12 mouse cellular contexts compared by ENCODE assay signal in genomic region chr9:20663956-20664355, GRCm38 (mm10). TPM values are rescaled to one million over a fixed set of nuclear protein-coding genes. Genes with fewer than 3 reads are reported as not detected.
DNase-seq lines count a peak whose midpoint lies in the region; ATAC-seq and TF ChIP-seq lines count a peak whose summit lies in the region.
"Had no signal": no experiment of that assay in that cellular context is flagged by ENCODE, and none has a peak within 500 bp of the region (broad histone marks: within the 10 kb centered on the region; RNA-seq: fewer than 3 reads in every experiment).

No protein-coding gene starts in this region.

- no peak overlapping the region for H3K9ac ChIP-seq in forebrain, postnatal 0 days
- peak overlapping the region; percentile 39; the same call in 1 of the 2 replicates for H3K9ac ChIP-seq in midbrain, postnatal 0 days (replicated peaks; ENCODE audit: low read length, poor library complexity, severe bottlenecking)
- H3K9ac ChIP-seq: stomach, embryonic 15.5 days had no signal

- ATAC-seq in forebrain, postnatal 0 days, result peak; percentile 58
- ATAC-seq in midbrain, postnatal 0 days (ENCODE audit: low FRiP score), result peak; percentile 55
- no peak for ATAC-seq in megakaryocyte progenitor cell, adult 5-6 weeks (replicated peaks; ENCODE audit: poor library complexity)

- peaks cover 63% of the 10 kb centered on the region for H3K36me3 ChIP-seq in forebrain, postnatal 0 days (ENCODE audit: insufficient read depth)
- H3K36me3 ChIP-seq in midbrain, postnatal 0 days (ENCODE audit: insufficient read depth, low read length), result peaks cover 38% of the 10 kb centered on the region

- no peak overlapping the region for H3K4me2 ChIP-seq in forebrain, postnatal 0 days (ENCODE audit: low read depth)
- H3K4me2 ChIP-seq in midbrain, postnatal 0 days (ENCODE audit: low read depth, low read length, poor library complexity, severe bottlenecking), result no peak overlapping the region
- H3K4me2 ChIP-seq: stomach, embryonic 15.5 days had no signal

- no peaks in the 10 kb centered on the region for H3K9me3 ChIP-seq in forebrain, postnatal 0 days (ENCODE audit: low read length)
- H3K9me3 ChIP-seq in midbrain, postnatal 0 days (ENCODE audit: low read length), result no peaks in the 10 kb centered on the region
- H3K9me3 ChIP-seq: stomach, embryonic 15.5 days had no signal

- no peak overlapping the region for H3K4me3 ChIP-seq in forebrain, postnatal 0 days (ENCODE audit: low read depth, low read length)
- H3K4me3 ChIP-seq in midbrain, postnatal 0 days (ENCODE audit: low read depth, low read length), result no peak overlapping the region
- H3K4me3 ChIP-seq: stomach, embryonic 15.5 days had no signal

- peak; percentile 34 to 38 for DNase-seq in cerebellum, postnatal 10 days
- DNase-seq in cerebellum, adult 9-10 months, result no peak
- no peak for DNase-seq in forebrain, postnatal 0 days
- peak; percentile 54 to 59 for DNase-seq in layer of hippocampus, postnatal 10 days (ENCODE audit: low spot score in 2 of 2)
- DNase-seq in midbrain, postnatal 0 days (ENCODE audit: low spot score), result peak; percentile 77
- DNase-seq in cerebellum, adult 11 months, result no peak
- no peak for DNase-seq in ovary, postnatal 36 days (ENCODE audit: low spot score)
- DNase-seq: adrenal gland, postnatal 25 days; gastrocnemius, postnatal 10 days; lung, postnatal 10 days had no signal

- TF ChIP-seq CTCF in forebrain, postnatal 0 days (IDR thresholded peaks at IDR 0.05; ENCODE audit: low read depth), result no peak
- TF ChIP-seq CTCF in midbrain, postnatal 0 days (IDR thresholded peaks at IDR 0.05), result no peak

- 51% methylated on average over 2 of the region's 2 CpGs for WGBS in forebrain, postnatal 0 days
- WGBS in midbrain, postnatal 0 days, result 53% methylated on average over 2 of the region's 2 CpGs

- 0 out of 2 replicates have a peak, but pooled peaks cover 4% of the 10 kb centered on the region for H3K4me1 ChIP-seq in forebrain, postnatal 0 days (ENCODE audit: insufficient read depth)
- peaks cover 2% of the 10 kb centered on the region; the same call in 1 of the 2 replicates for H3K4me1 ChIP-seq in midbrain, postnatal 0 days (ENCODE audit: insufficient read depth, low read length)
- H3K4me1 ChIP-seq: stomach, embryonic 15.5 days had no signal

- H3K27ac ChIP-seq in forebrain, postnatal 0 days (ENCODE audit: low read depth, low read length), result peak overlapping the region; percentile 66
- H3K27ac ChIP-seq in midbrain, postnatal 0 days (ENCODE audit: low read depth, low read length), result peak overlapping the region; percentile 63
- H3K27ac ChIP-seq: stomach, embryonic 15.5 days had no signal

- no peaks in the 10 kb centered on the region for H3K27me3 ChIP-seq in forebrain, postnatal 0 days (ENCODE audit: insufficient read depth, low read length)
- no peaks in the 10 kb centered on the region for H3K27me3 ChIP-seq in midbrain, postnatal 0 days (ENCODE audit: insufficient read depth, low read length)
- H3K27me3 ChIP-seq: stomach, embryonic 15.5 days had no signal

RNA-seq across cellular contexts. Expression of gene Pin1, which starts 12.1 kb away (rescaled TPM):
- 38.8 and 46.6 TPM in 2 replicates for total RNA-seq in forebrain, postnatal 0 days (2014; rRNA removed)
- 62.0 and 76.0 TPM in 2 replicates for polyA plus RNA-seq in forebrain, postnatal 0 days (2015; fragmentation: Nextera tagmentation; extraction: Ambion mirVana)
- total RNA-seq in layer of hippocampus, postnatal 10 days (2021), result 10 to 100 TPM; 31.7 to 32.6 TPM
- 31.9 and 32.0 TPM in 2 replicates for total RNA-seq in midbrain, postnatal 0 days (2014; rRNA removed)
- 60.3 and 67.1 TPM in 2 replicates for polyA plus RNA-seq in midbrain, postnatal 0 days (2015; fragmentation: Nextera tagmentation; extraction: Ambion mirVana)
- total RNA-seq in megakaryocyte progenitor cell, adult 5-6 weeks (2015), result 14.7 and 18.5 TPM in 2 replicates
- total RNA-seq in megakaryocyte progenitor cell, adult 5-6 weeks (2017), result 14.7 and 19.1 TPM in 2 replicates

RNA-seq across cellular contexts. Expression of gene Fbxl12, which starts 19.4 kb away (rescaled TPM):
- total RNA-seq in forebrain, postnatal 0 days (2014; rRNA removed), result 15.6 and 18.7 TPM in 2 replicates
- polyA plus RNA-seq in forebrain, postnatal 0 days (2015; fragmentation: Nextera tagmentation; extraction: Ambion mirVana), result 12.5 and 13.4 TPM in 2 replicates
- total RNA-seq in layer of hippocampus, postnatal 10 days (2021), result 10 to 100 TPM; 18.5 to 23.8 TPM
- total RNA-seq in midbrain, postnatal 0 days (2014; rRNA removed), result 17.6 and 25.3 TPM in 2 replicates
- 12.9 and 13.6 TPM in 2 replicates for polyA plus RNA-seq in midbrain, postnatal 0 days (2015; fragmentation: Nextera tagmentation; extraction: Ambion mirVana)
- total RNA-seq in megakaryocyte progenitor cell, adult 5-6 weeks (2015), result 8.3 and 17.3 TPM in 2 replicates
- 4.2 and 6.4 TPM in 2 replicates for total RNA-seq in megakaryocyte progenitor cell, adult 5-6 weeks (2017)

RNA-seq across cellular contexts. Expression of gene Ubl5, which starts 21.3 kb away (rescaled TPM):
- 166 and 215 TPM in 2 replicates for total RNA-seq in forebrain, postnatal 0 days (2014; rRNA removed)
- polyA plus RNA-seq in forebrain, postnatal 0 days (2015; fragmentation: Nextera tagmentation; extraction: Ambion mirVana), result 533 and 690 TPM in 2 replicates
- 100 to 1,000 TPM; 318 to 356 TPM for total RNA-seq in layer of hippocampus, postnatal 10 days (2021)
- 213 and 253 TPM in 2 replicates for total RNA-seq in midbrain, postnatal 0 days (2014; rRNA removed)
- 498 and 531 TPM in 2 replicates for polyA plus RNA-seq in midbrain, postnatal 0 days (2015; fragmentation: Nextera tagmentation; extraction: Ambion mirVana)
- total RNA-seq in megakaryocyte progenitor cell, adult 5-6 weeks (2015), result 420 and 464 TPM in 2 replicates
- total RNA-seq in megakaryocyte progenitor cell, adult 5-6 weeks (2017), result 94.8 and 151 TPM in 2 replicates

Comparison
In these comparisons a context has a peak if more than half of its experiments do, and no peak if none do; other contexts are left out.
1. DNase-seq: peak in cerebellum, postnatal 10 days (2 of 2), layer of hippocampus, postnatal 10 days (2 of 2) and midbrain, postnatal 0 days (single experiment); none in cerebellum, adult 9-10 months (single experiment), forebrain, postnatal 0 days (single experiment), cerebellum, adult 11 months (single experiment) and ovary, postnatal 36 days (single experiment).